Mouse (Mus musculus): Measurements from ENCODE around the gene Gm3755. TPM values are rescaled to one million over a fixed set of nuclear protein-coding genes. Genes with fewer than 3 reads are reported as not detected.
"Not testable (repeated sequence)": the region's sequence is repeated elsewhere in the genome, so short reads cannot be mapped to it uniquely, and the experiment has no call there.

The Gm3755 gene
- polyA plus RNA-seq (2015; fragmentation: Nextera tagmentation; extraction: Ambion mirVana): not detected in 2 replicates

DNA sequence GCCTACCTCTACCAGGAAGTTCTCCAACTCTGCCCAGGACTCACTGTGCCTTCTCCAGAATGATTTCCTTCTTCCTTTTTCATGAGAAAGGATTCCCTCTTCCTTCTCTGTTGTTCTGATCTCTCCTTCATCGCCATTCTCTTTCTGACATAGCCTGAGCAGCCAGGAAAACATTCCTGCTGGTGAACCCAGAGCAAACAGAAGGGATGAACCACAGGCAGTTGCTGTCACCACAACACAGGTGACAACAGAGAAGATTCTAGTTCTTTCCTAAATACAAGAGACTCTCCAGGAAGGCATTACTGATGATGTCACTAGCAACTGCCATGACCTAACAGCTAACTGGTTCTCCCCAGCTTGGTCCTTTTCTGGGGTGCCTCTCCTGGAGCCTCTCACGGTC is at the start of gene Gm3755:
Gene Gm3755, minus strand, starts transcription at position 101 of the 400 bp plus-strand sequence.
- H3K4me2 ChIP-seq; H3K9ac ChIP-seq (replicated peaks); H3K27me3 ChIP-seq (replicated peaks); H3K4me1 ChIP-seq; H3K36me3 ChIP-seq; H3K4me3 ChIP-seq (replicated peaks); H3K9me3 ChIP-seq (replicated peaks); H3K27ac ChIP-seq (replicated peaks); ATAC-seq (ENCODE audit: low FRiP score): not testable (repeated sequence)
- WGBS: no CpG with 5 or more reads among the region's 2 CpGs

DNA sequence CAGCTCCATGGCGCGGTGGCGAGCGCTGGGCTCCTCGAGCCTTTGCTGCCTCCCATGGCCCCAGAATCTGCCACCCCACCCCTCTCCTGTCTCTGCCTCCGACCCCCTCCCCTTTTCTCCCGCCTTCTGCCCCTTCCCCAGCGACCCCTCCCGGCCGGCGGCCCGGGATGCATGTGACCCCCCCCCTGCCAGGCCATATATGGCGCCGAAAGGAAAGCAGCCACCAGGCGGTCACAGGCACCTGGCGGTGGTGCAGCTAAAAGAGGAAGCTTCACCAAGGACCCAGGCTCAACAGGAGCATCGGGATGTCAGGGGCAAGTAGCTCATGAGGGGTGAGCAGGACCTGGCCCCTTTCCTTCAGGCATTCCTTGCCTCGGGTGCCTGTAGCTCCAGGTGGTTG is 38.0 kb upstream of the Gm3755 start:
- WGBS: under 1% methylated on average over 13 of the region's 18 CpGs
- Histone ChIP-seq H3K4me3 (replicated peaks) (peak overlapping the region; percentile 40), H3K9ac (replicated peaks) (peak overlapping the region; percentile 40; the same call in 1 of the 2 replicates), H3K4me2 (peak overlapping the region; percentile 57)
- ATAC-seq (ENCODE audit: low FRiP score); H3K4me1 ChIP-seq; H3K27ac ChIP-seq (replicated peaks); H3K27me3 ChIP-seq (replicated peaks); H3K36me3 ChIP-seq; H3K9me3 ChIP-seq (replicated peaks): not testable (repeated sequence)

DNA sequence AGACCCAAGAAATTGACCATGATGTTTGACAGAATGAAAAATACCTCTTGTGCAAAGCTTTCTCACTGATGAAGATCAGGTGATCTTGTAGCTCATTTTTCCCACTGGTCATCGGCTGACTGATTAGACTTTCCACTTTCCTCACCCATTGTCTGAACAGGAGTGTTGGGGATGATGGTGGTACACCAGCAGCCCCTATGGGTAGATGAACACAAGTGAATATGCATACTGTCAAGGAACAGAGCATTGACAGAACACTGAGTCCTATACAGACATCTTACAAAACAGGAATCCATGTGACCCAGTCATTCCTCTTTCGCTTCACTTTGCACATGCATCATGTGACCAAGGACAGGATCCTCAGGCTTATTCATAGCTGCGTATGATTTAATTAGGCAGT is 32.9 kb upstream of the Gm3755 start, which contains the start of gene Gm3752:
Gene Gm3752, minus strand, starts transcription at position 101 of the 400 bp plus-strand sequence.
- not testable (repeated sequence) for H3K4me2 ChIP-seq; H3K36me3 ChIP-seq; ATAC-seq (ENCODE audit: low FRiP score); H3K9ac ChIP-seq (replicated peaks); H3K4me3 ChIP-seq (replicated peaks); H3K9me3 ChIP-seq (replicated peaks); H3K4me1 ChIP-seq; H3K27me3 ChIP-seq (replicated peaks); H3K27ac ChIP-seq (replicated peaks)
- 85% methylated on average over 1 of the region's 3 CpGs for WGBS

DNA sequence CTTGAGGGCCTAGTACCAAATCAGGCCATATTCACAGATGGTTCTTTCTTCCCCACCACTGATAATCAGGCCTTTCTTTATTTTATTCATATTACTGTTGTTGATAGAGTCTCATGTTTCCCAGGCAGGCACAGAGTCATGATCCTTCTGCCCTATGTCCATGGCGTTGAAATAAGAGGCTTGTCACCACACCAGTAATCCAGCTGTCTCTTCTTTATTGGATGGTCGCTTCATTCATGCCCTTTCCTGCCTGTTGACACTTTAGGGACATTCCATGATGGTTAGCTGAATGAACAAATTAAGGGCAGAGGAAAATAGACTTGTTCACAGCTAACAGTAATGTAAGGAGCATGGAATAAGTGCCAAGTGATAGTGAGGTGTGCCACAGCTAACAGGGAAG is 28.2 kb downstream of the Gm3755 start:
- not testable (repeated sequence) for H3K4me3 ChIP-seq (replicated peaks); H3K4me1 ChIP-seq; H3K4me2 ChIP-seq; H3K9ac ChIP-seq (replicated peaks); ATAC-seq (ENCODE audit: low FRiP score); H3K36me3 ChIP-seq; H3K27ac ChIP-seq (replicated peaks); H3K9me3 ChIP-seq (replicated peaks); H3K27me3 ChIP-seq (replicated peaks)
- WGBS: 80% methylated on average over 2 of the region's 2 CpGs

Other genes starting within 250 kb of the Gm3755 start
- not detected in 2 replicates for gene Gm3727, start 186.2 kb downstream of the Gm3755 start, polyA plus RNA-seq (2015; fragmentation: Nextera tagmentation; extraction: Ambion mirVana)
- gene Gm3739, start 135.9 kb downstream of the Gm3755 start, polyA plus RNA-seq (2015; fragmentation: Nextera tagmentation; extraction: Ambion mirVana): 6.0 and 6.9 TPM in 2 replicates
- gene Gm5797, start 118.5 kb downstream of the Gm3755 start, polyA plus RNA-seq (2015; fragmentation: Nextera tagmentation; extraction: Ambion mirVana): not detected in 2 replicates
- gene Gm8374, start 85.8 kb downstream of the Gm3755 start, polyA plus RNA-seq (2015; fragmentation: Nextera tagmentation; extraction: Ambion mirVana): not detected in 2 replicates
- 15.0 and 15.1 TPM in 2 replicates for gene Gm3752, start 32.8 kb upstream of the Gm3755 start, polyA plus RNA-seq (2015; fragmentation: Nextera tagmentation; extraction: Ambion mirVana)
- 6.4 and 7.1 TPM in 2 replicates for gene Gm3558, start 117.6 kb upstream of the Gm3755 start, polyA plus RNA-seq (2015; fragmentation: Nextera tagmentation; extraction: Ambion mirVana)
- gene Gm10338, start 144.7 kb upstream of the Gm3755 start, polyA plus RNA-seq (2015; fragmentation: Nextera tagmentation; extraction: Ambion mirVana): not detected in 2 replicates
- gene Gm10128, start 193.1 kb upstream of the Gm3755 start, polyA plus RNA-seq (2015; fragmentation: Nextera tagmentation; extraction: Ambion mirVana): not detected in 2 replicates